Mouse (Mus musculus) splenic B cell, adult 2 months (primary cell): ENCODE measurements around the gene Chac2.

ENCODE experiments used
- DNase-seq: peaks from one replicate; pipeline ENCODE4 v3.0.0-alpha.2; 2011; ENCODE audit warnings: low read depth, low spot score
- H3K27me3 ChIP-seq: 2 replicates; pipeline ENCODE4 v1.6.1; 2012; ENCODE audit warnings: mild to moderate bottlenecking, low read length, moderate library complexity, mixed read lengths; ENCODE audit not compliant: control insufficient read depth, poor library complexity, insufficient read depth, severe bottlenecking
- H3K36me3 ChIP-seq: 2 replicates; pipeline ENCODE4 v1.6.1; 2012; ENCODE audit warnings: mild to moderate bottlenecking, low read length, moderate library complexity, mixed read lengths; ENCODE audit not compliant: control insufficient read depth, poor library complexity, insufficient read depth, severe bottlenecking

Gene Chac2

GRCm38 (mm10) chr11:30928498-30928897, 57.7 kb downstream of the Chac2 start:
- no peak for DNase-seq
- Histone ChIP-seq H3K36me3 (0 out of 2 replicates have a peak, but pooled peaks cover 4% of the 10 kb centered on the region), H3K27me3 (no peaks in the 10 kb centered on the region)

DNA sequence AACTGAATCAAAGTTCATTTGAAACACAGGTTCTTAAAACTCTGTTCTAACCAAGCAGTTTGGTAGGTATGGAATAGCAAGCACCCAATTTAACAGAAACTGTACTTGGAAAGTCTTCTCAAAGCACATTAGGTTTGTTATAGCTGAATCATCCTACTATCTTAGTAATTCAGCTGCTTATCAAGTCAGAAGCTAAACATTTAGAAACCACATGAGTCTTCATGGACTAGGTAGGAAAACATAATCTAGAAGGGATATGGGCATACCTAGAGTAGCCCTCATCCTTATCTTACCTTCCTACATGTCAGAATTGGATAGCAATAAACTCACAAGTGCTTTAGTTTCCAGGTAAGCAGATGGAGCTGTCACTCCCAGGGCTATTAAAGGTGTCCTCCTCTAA, 58.1 kb downstream of the Chac2 start:
- Histone ChIP-seq H3K27me3 (no peaks in the 10 kb centered on the region), H3K36me3 (0 out of 2 replicates have a peak, but pooled peaks cover 4% of the 10 kb centered on the region)
- DNase-seq, result no peak
